Mouse (Mus musculus): ENCODE measurements around the gene Olfr520. TPM values are rescaled to one million over a fixed set of nuclear protein-coding genes. Genes with fewer than 3 reads are reported as not detected.

Gene Olfr520
- polyA plus RNA-seq, 1 experiment from 2014 or later, result not detected

- no peak within 1 kb of the TSS for H3K4me3 ChIP-seq (ENCODE audit: low read length)
- H3K36me3 ChIP-seq (ENCODE audit: control insufficient read depth, insufficient read depth, low read length), result no peaks in the 10 kb centered on the region
- 94% methylated on average over 2 of the region's 2 CpGs for WGBS
- ATAC-seq (ENCODE audit: low read depth), result no peak
- H3K27ac ChIP-seq (ENCODE audit: low read length), result no peak within 1 kb of the TSS
- no peaks in the 10 kb centered on the region for H3K27me3 ChIP-seq (ENCODE audit: control insufficient read depth, insufficient read depth, low read depth, low read length)
- H3K9me3 ChIP-seq (ENCODE audit: control insufficient read depth, low read length), result peaks cover 17% of the 10 kb centered on the region
- no peak within 1 kb of the TSS for H3K9ac ChIP-seq (ENCODE audit: low read length)
- H3K4me2 ChIP-seq (ENCODE audit: low read depth, low read length), result no peak within 1 kb of the TSS
- no peaks in the 10 kb centered on the region for H3K4me1 ChIP-seq (replicated peaks; ENCODE audit: control insufficient read depth, insufficient read depth, low read length)
Measured at GRCm38 (mm10) chr7:99763207-99763606, 33.1 kb downstream of the Olfr520 start, which contains the start of gene Olfr521. Gene Olfr521 (plus strand): TSS chr7:99763507.

DNA sequence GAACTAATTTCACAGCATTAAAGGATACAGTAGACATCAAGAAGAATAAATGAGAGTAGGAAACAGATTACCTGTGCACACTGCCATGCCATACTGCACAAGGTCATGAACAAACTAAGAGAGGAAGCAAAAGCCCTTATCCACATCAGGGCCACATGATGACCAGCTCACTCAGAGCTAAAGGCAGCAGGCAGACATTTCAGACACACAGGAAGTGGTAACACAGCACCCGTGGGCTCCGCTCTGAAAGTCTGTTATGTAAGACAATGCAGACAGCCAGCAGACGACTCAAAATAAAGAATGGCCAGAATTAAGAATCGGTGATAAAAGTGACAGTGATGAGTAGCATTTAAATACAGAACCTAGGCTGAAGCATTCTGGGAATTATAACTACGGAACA is 51.3 kb downstream of the Olfr520 start:
- 57% methylated on average over 5 of the region's 5 CpGs for WGBS
- Histone ChIP-seq H3K4me2 (ENCODE audit: low read depth, low read length) (no peak overlapping the region), H3K4me1 (replicated peaks; ENCODE audit: control insufficient read depth, insufficient read depth, low read length) (no peaks in the 10 kb centered on the region), H3K36me3 (ENCODE audit: control insufficient read depth, insufficient read depth, low read length) (no peaks in the 10 kb centered on the region), H3K4me3 (ENCODE audit: low read length) (no peak overlapping the region), H3K9me3 (ENCODE audit: control insufficient read depth, low read length) (no peaks in the 10 kb centered on the region), H3K27ac (ENCODE audit: low read length) (no peak overlapping the region), H3K27me3 (ENCODE audit: control insufficient read depth, insufficient read depth, low read depth, low read length) (no peaks in the 10 kb centered on the region), H3K9ac (ENCODE audit: low read length) (no peak overlapping the region)
- no peak for ATAC-seq (ENCODE audit: low read depth)

DNA sequence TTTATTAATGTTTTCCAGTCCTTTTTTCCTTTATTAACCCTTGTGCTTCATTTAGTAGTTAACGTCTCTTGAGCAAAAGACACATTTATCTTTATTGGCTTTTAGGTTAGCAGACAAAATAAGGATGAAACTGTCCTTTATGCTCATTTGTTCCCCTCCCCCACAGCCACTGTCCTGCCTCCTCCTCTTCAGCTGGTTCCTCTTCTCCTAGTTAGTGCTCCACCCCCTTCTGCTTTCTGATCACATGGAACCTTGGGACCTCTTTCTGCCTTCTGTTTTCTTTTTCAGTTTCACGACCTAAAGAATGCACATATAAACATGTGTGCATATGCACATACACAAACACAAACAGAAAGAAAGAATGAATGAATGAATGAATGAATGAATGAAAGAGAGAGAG is 51.8 kb downstream of the Olfr520 start:
- Histone ChIP-seq H3K36me3 (ENCODE audit: control insufficient read depth, insufficient read depth, low read length) (no peaks in the 10 kb centered on the region), H3K4me1 (replicated peaks; ENCODE audit: control insufficient read depth, insufficient read depth, low read length) (no peaks in the 10 kb centered on the region), H3K27me3 (ENCODE audit: control insufficient read depth, insufficient read depth, low read depth, low read length) (no peaks in the 10 kb centered on the region), H3K27ac (ENCODE audit: low read length) (no peak overlapping the region), H3K4me3 (ENCODE audit: low read length) (no peak overlapping the region), H3K9me3 (ENCODE audit: control insufficient read depth, low read length) (no peaks in the 10 kb centered on the region), H3K9ac (ENCODE audit: low read length) (no peak overlapping the region), H3K4me2 (ENCODE audit: low read depth, low read length) (no peak overlapping the region)
- WGBS, result 65% methylated on average over 2 of the region's 2 CpGs
- ATAC-seq (ENCODE audit: low read depth), result no peak

- H3K4me3 ChIP-seq (ENCODE audit: low read length), result no peak overlapping the region
- H3K9me3 ChIP-seq (ENCODE audit: control insufficient read depth, low read length), result no peaks in the 10 kb centered on the region
- no peak overlapping the region for H3K9ac ChIP-seq (ENCODE audit: low read length)
- no peak for ATAC-seq (ENCODE audit: low read depth)
- 86% methylated on average over 7 of the region's 7 CpGs for WGBS
- H3K27me3 ChIP-seq (ENCODE audit: control insufficient read depth, insufficient read depth, low read depth, low read length), result no peaks in the 10 kb centered on the region
- no peak overlapping the region for H3K27ac ChIP-seq (ENCODE audit: low read length)
- H3K4me1 ChIP-seq (replicated peaks; ENCODE audit: control insufficient read depth, insufficient read depth, low read length), result peaks cover 5% of the 10 kb centered on the region; the same call in 1 of the 2 replicates
- H3K36me3 ChIP-seq (ENCODE audit: control insufficient read depth, insufficient read depth, low read length), result no peaks in the 10 kb centered on the region
- H3K4me2 ChIP-seq (ENCODE audit: low read depth, low read length), result no peak overlapping the region
Measured at GRCm38 (mm10) chr7:99783421-99783820, 53.3 kb downstream of the Olfr520 start.

DNA sequence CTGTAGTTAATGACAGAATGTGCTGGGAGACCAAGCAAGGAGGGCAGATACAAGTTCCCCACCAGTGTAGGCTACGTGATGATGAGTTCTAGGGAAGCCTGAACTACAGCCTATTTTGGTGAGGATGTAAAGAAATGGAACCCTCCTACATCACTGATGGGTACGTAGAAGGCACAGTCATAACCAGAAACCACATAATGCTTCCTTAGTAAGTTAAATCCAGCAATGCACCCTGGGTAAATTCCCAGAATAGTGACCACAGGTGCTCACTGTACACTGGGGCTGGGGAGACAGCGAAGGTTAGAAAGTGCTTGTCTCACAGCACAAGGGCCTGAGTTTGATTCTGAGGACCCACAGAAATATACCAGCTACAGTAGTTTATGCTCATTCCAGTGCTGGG is 55.5 kb downstream of the Olfr520 start:
- Histone ChIP-seq H3K4me1 (replicated peaks; ENCODE audit: control insufficient read depth, insufficient read depth, low read length) (peaks cover 5% of the 10 kb centered on the region; the same call in 1 of the 2 replicates), H3K4me3 (ENCODE audit: low read length) (no peak overlapping the region), H3K9ac (ENCODE audit: low read length) (no peak overlapping the region), H3K9me3 (ENCODE audit: control insufficient read depth, low read length) (no peaks in the 10 kb centered on the region), H3K27ac (ENCODE audit: low read length) (no peak overlapping the region), H3K4me2 (ENCODE audit: low read depth, low read length) (no peak overlapping the region), H3K27me3 (ENCODE audit: control insufficient read depth, insufficient read depth, low read depth, low read length) (no peaks in the 10 kb centered on the region), H3K36me3 (ENCODE audit: control insufficient read depth, insufficient read depth, low read length) (no peaks in the 10 kb centered on the region)
- ATAC-seq (ENCODE audit: low read depth), result no peak
- 75% methylated on average over 3 of the region's 3 CpGs for WGBS

Other genes starting within 250 kb of the Olfr520 start
- gene Rps3, start 246.5 kb upstream of the Olfr520 start, polyA plus RNA-seq (2015; fragmentation: Nextera tagmentation; extraction: Ambion mirVana), result 818 and 826 TPM in 2 replicates
- gene Arrb1, start 194.8 kb upstream of the Olfr520 start, polyA plus RNA-seq (2015; fragmentation: Nextera tagmentation; extraction: Ambion mirVana), result 20.6 and 20.9 TPM in 2 replicates
- 0.92 and 1.1 TPM in 2 replicates for gene Tpbgl, start 103.2 kb upstream of the Olfr520 start, polyA plus RNA-seq (2015; fragmentation: Nextera tagmentation; extraction: Ambion mirVana)
- gene Slco2b1, start 18.9 kb upstream of the Olfr520 start, polyA plus RNA-seq (2015; fragmentation: Nextera tagmentation; extraction: Ambion mirVana), result 4.0 and 4.4 TPM in 2 replicates
- gene Olfr521, start 33.2 kb downstream of the Olfr520 start, polyA plus RNA-seq (2015; fragmentation: Nextera tagmentation; extraction: Ambion mirVana), result not detected in 2 replicates
- gene Neu3, start 98.1 kb downstream of the Olfr520 start, polyA plus RNA-seq (2015; fragmentation: Nextera tagmentation; extraction: Ambion mirVana), result 6.8 and 9.0 TPM in 2 replicates
- 0.28 and 0.54 TPM in 2 replicates for gene Xrra1, start 128.8 kb downstream of the Olfr520 start, polyA plus RNA-seq (2015; fragmentation: Nextera tagmentation; extraction: Ambion mirVana)
- gene Spcs2, start 133.2 kb downstream of the Olfr520 start, polyA plus RNA-seq (2015; fragmentation: Nextera tagmentation; extraction: Ambion mirVana), result 397 and 399 TPM in 2 replicates